8 mouse cellular contexts compared by ENCODE assay signal in the genomic region with DNA sequence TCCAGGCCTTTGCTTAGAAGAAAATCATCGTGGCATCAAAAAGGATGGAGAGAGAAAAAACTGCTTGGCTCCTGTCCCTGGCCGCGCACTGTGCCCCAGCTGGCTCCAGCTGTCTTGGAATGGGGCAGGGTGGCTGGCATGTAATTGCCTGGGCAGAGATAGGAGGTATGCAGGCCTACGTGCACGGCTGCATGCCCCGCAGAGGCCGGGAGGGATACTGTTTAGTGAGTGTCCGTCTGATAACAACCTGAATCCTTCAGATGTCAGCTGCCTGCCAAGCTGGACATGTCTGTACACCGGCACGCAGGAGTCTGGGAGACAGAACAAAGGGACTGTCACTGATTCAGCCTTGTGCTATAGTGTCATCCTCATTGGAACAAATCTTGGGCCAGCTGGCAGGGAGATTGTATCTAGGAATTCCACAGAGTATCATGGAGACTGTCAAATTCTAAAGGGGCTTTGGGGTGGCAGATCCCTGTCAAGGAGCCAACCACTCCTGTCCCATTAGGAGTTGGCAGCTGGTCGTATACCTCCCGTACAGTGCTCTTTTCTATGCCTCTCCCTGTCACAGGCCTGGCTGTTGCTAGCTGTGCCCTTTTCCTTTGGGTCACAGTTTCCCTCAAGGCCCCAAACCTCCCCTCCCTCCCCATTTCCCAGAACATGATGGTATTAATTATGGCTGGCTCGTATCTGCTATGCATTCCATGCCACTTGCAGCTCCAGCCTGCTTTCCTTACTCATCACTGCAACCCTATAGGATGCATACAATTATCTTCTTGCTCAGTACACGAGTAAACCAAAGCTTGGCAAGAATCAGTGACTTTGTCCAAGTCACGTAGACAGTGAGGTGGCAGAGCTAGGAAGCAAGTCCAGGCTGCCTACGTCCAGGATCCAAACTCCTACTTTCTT.
DNase-seq lines count a peak whose midpoint lies in the region; ATAC-seq and TF ChIP-seq lines count a peak whose summit lies in the region.

No protein-coding gene starts in this region.

- H3K27me3 ChIP-seq in lung, embryonic 14.5 days (ENCODE audit: insufficient read depth, low read length) = no peaks in the 10 kb centered on the region
- H3K27me3 ChIP-seq in hindbrain, embryonic 13.5 days = no peaks in the 10 kb centered on the region
- H3K27me3 ChIP-seq in neural tube, embryonic 12.5 days (replicated peaks) = no peaks in the 10 kb centered on the region

- peak overlapping the region; percentile 38; the same call in 1 of the 2 replicates for H3K27ac ChIP-seq in lung, embryonic 14.5 days (ENCODE audit: low read depth)
- H3K27ac ChIP-seq in hindbrain, embryonic 13.5 days = peak overlapping the region; percentile 73
- peak overlapping the region; percentile 11; the same call in 1 of the 2 replicates for H3K27ac ChIP-seq in neural tube, embryonic 12.5 days

- TF ChIP-seq CTCF in lung, embryonic 14.5 days (IDR thresholded peaks at IDR 0.05; ENCODE audit: low read depth) = no peak

- H3K36me3 ChIP-seq in lung, embryonic 14.5 days (ENCODE audit: insufficient read depth) = no peaks in the 10 kb centered on the region
- no peaks in the 10 kb centered on the region for H3K36me3 ChIP-seq in hindbrain, embryonic 13.5 days
- no peaks in the 10 kb centered on the region for H3K36me3 ChIP-seq in neural tube, embryonic 12.5 days

- WGBS in lung, embryonic 14.5 days = 40% methylated on average over 16 of the region's 16 CpGs
- WGBS in hindbrain, embryonic 13.5 days = 27% methylated on average over 16 of the region's 16 CpGs
- WGBS in neural tube, embryonic 12.5 days = 49% methylated on average over 16 of the region's 16 CpGs

- DNase-seq in lung, embryonic 14.5 days = peak; percentile 56
- DNase-seq in lung, postnatal 25 days (ENCODE audit: low spot score) = no peak
- peak; percentile 10 for DNase-seq in gastrocnemius, postnatal 25 days
- no peak for DNase-seq in layer of hippocampus, adult 8-10 months (ENCODE audit: low spot score in 2 of 2)
- DNase-seq in spleen, postnatal 36 days (ENCODE audit: low spot score in 2 of 2) = no peak
- DNase-seq in kidney, postnatal 14 days = no peak

- H3K4me2 ChIP-seq in lung, embryonic 14.5 days = no peak overlapping the region
- H3K4me2 ChIP-seq in hindbrain, embryonic 13.5 days = no peak overlapping the region
- no peak overlapping the region for H3K4me2 ChIP-seq in neural tube, embryonic 12.5 days (replicated peaks)

- H3K4me3 ChIP-seq in lung, embryonic 14.5 days (ENCODE audit: low read depth, low read length) = no peak overlapping the region
- H3K4me3 ChIP-seq in hindbrain, embryonic 13.5 days = no peak overlapping the region
- H3K4me3 ChIP-seq in neural tube, embryonic 12.5 days = no peak overlapping the region

- H3K9ac ChIP-seq in lung, embryonic 14.5 days = no peak overlapping the region
- H3K9ac ChIP-seq in hindbrain, embryonic 13.5 days = no peak overlapping the region; the same call in 1 of the 2 replicates
- H3K9ac ChIP-seq in neural tube, embryonic 12.5 days = no peak overlapping the region

- H3K4me1 ChIP-seq in lung, embryonic 14.5 days (ENCODE audit: insufficient read depth) = peaks cover 6% of the 10 kb centered on the region; the same call in 1 of the 2 replicates
- peaks cover 30% of the 10 kb centered on the region for H3K4me1 ChIP-seq in hindbrain, embryonic 13.5 days (replicated peaks)
- peaks cover 26% of the 10 kb centered on the region for H3K4me1 ChIP-seq in neural tube, embryonic 12.5 days

- no peaks in the 10 kb centered on the region for H3K9me3 ChIP-seq in lung, embryonic 14.5 days (ENCODE audit: low read depth, low read length)
- H3K9me3 ChIP-seq in hindbrain, embryonic 13.5 days = no peaks in the 10 kb centered on the region
- no peaks in the 10 kb centered on the region for H3K9me3 ChIP-seq in neural tube, embryonic 12.5 days

- ATAC-seq in lung, embryonic 14.5 days (ENCODE audit: insufficient read depth) = peak; percentile 76
- peak; percentile 88 for ATAC-seq in hindbrain, embryonic 13.5 days (ENCODE audit: low FRiP score)
- ATAC-seq in neural tube, embryonic 12.5 days (ENCODE audit: low FRiP score, low read depth) = peak; percentile 69

Comparison
In these comparisons a context has a peak if more than half of its experiments do, and no peak if none do; other contexts are left out.
1. DNase-seq: peak in lung, embryonic 14.5 days (single experiment) and gastrocnemius, postnatal 25 days (single experiment); none in lung, postnatal 25 days (single experiment), layer of hippocampus, adult 8-10 months (0 of 2), spleen, postnatal 36 days (0 of 2) and kidney, postnatal 14 days (single experiment).
2. H3K27ac ChIP-seq: peak in every context shown above with its lines; median percentile 73 in hindbrain, embryonic 13.5 days; 38 in lung, embryonic 14.5 days; 11 in neural tube, embryonic 12.5 days.
3. Peak in every context shown above with its lines, with median percentiles within 50 percentile points of each other: ATAC-seq.